Mouse (Mus musculus) MEL (cell line): ENCODE results near the gene Ahcyl2. TPM values are rescaled to one million over a fixed set of nuclear protein-coding genes. Genes with fewer than 3 reads are reported as not detected.

ENCODE experiments used
- DNase-seq: peaks from one replicate; pipeline ENCODE4 v3.0.0; 2011; ENCODE audit warnings: low read depth, low spot score
- H3K27ac ChIP-seq: 2 replicates; pipeline ENCODE4 v1.5.1; 2012; ENCODE audit warnings: low read depth, mild to moderate bottlenecking, control low read depth, low read length, moderate library complexity; ENCODE audit not compliant: control insufficient read depth
- H3K27me3 ChIP-seq, 2 experiments: fragments of 150-350 bp in 1 of 2; sonication (generic) in 1 of 2; 2 replicates each; pipeline ENCODE4 v1.6.1; 2012; ENCODE audit warnings: low read length in 2 of 2, mild to moderate bottlenecking in 2 of 2, improper control_type of control experiment in 1 of 2, moderate library complexity in 1 of 2; ENCODE audit not compliant: insufficient read depth in 2 of 2, control insufficient read depth in 1 of 2
- H3K36me3 ChIP-seq, 2 experiments: 2 replicates each; pipeline ENCODE4 v1.6.1; 2012 to 2014; ENCODE audit warnings: low read length in 2 of 2, improper control_type of control experiment in 1 of 2, inconsistent platforms in 1 of 2, mild to moderate bottlenecking in 1 of 2; ENCODE audit not compliant: insufficient read depth in 2 of 2, control insufficient read depth in 1 of 2
- H3K4me1 ChIP-seq, 2 experiments: fragments of 150-350 bp in 1 of 2; sonication (generic) in 1 of 2; 2 replicates each; pipeline ENCODE4 v1.6.1; 2012; ENCODE audit warnings: low read length in 2 of 2, improper control_type of control experiment in 1 of 2, mild to moderate bottlenecking in 1 of 2; ENCODE audit not compliant: insufficient read depth in 2 of 2, control insufficient read depth in 1 of 2
- H3K4me3 ChIP-seq, 2 experiments: fragments of 150-350 bp in 1 of 2; sonication (generic) in 1 of 2; 2 replicates each; pipeline ENCODE4 v1.5.1; 2012; ENCODE audit warnings: low read depth in 2 of 2, low read length in 2 of 2, mild to moderate bottlenecking in 2 of 2, moderate library complexity in 2 of 2, control low read depth in 1 of 2, improper control_type of control experiment in 1 of 2; ENCODE audit not compliant: control insufficient read depth in 1 of 2, insufficient read depth in 1 of 2
- H3K79me2 ChIP-seq: 2 replicates; pipeline ENCODE4 v1.6.1; 2012; ENCODE audit warnings: mild to moderate bottlenecking, low read length, moderate library complexity; ENCODE audit not compliant: control insufficient read depth, poor library complexity, insufficient read depth
- H3K9ac ChIP-seq: 2 replicates; pipeline ENCODE4 v1.6.1; 2012; ENCODE audit warnings: low read depth, mild to moderate bottlenecking, control low read depth, low read length, moderate library complexity; ENCODE audit not compliant: control insufficient read depth, poor library complexity, severe bottlenecking
- H3K9me3 ChIP-seq: fragments of 150-350 bp; sonication (generic); replicated peaks from 2 replicates; pipeline ENCODE4 v1.6.1; 2012; ENCODE audit warnings: mild to moderate bottlenecking, low read length, improper control_type of control experiment, moderate library complexity; ENCODE audit not compliant: insufficient read depth
- CHD1 ChIP-seq: IDR thresholded peaks from 2 replicates; pipeline ENCODE4 v1.6.1; 2012; ENCODE audit warnings: low read depth, mild to moderate bottlenecking, inconsistent platforms, low read length, improper control_type of control experiment
- CHD2 ChIP-seq: IDR thresholded peaks from 2 replicates; pipeline ENCODE4 v1.6.1; 2011; ENCODE audit warnings: low read length, improper control_type of control experiment
- E2F4 ChIP-seq: IDR thresholded peaks from 2 replicates; pipeline ENCODE4 v1.6.1; 2011; ENCODE audit warnings: low read depth, low read length, improper control_type of control experiment, borderline replicate concordance
- ELF1 ChIP-seq: IDR thresholded peaks from 2 replicates; pipeline ENCODE4 v1.6.1; 2014; ENCODE audit warnings: low read depth, mild to moderate bottlenecking, inconsistent platforms, low read length, improper control_type of control experiment, moderate library complexity
- EP300 ChIP-seq, 2 experiments: IDR thresholded peaks; 2 replicates each; pipeline ENCODE4 v1.6.1; 2011; ENCODE audit warnings: improper control_type of control experiment in 2 of 2, low read length in 2 of 2, low read depth in 1 of 2, mild to moderate bottlenecking in 1 of 2
- GATA1 ChIP-seq: IDR thresholded peaks from 2 replicates; pipeline ENCODE4 v1.6.1; 2011; ENCODE audit warnings: low read depth, low read length, improper control_type of control experiment
- HCFC1 ChIP-seq: IDR thresholded peaks from 2 replicates; pipeline ENCODE4 v1.6.1; 2012; ENCODE audit warnings: low read depth, mild to moderate bottlenecking, inconsistent platforms, low read length, improper control_type of control experiment, moderate library complexity
- MAFK ChIP-seq: IDR thresholded peaks from 2 replicates; pipeline ENCODE4 v1.6.1; 2011; ENCODE audit warnings: low read depth, mild to moderate bottlenecking, low read length, improper control_type of control experiment, borderline replicate concordance
- MAZ ChIP-seq: IDR thresholded peaks from 2 replicates; pipeline ENCODE4 v1.6.1; 2012; ENCODE audit warnings: low read depth, mild to moderate bottlenecking, inconsistent platforms, low read length, improper control_type of control experiment
- MEF2A ChIP-seq: IDR thresholded peaks from 2 replicates; pipeline ENCODE4 v1.6.1; 2014; ENCODE audit warnings: low read depth, mild to moderate bottlenecking, inconsistent platforms, low read length, improper control_type of control experiment; ENCODE audit not compliant: poor library complexity, insufficient replicate concordance, severe bottlenecking; ENCODE audit errors: extremely low read depth
- MXI1 ChIP-seq: IDR thresholded peaks from 2 replicates; pipeline ENCODE4 v1.6.1; 2011; ENCODE audit warnings: mild to moderate bottlenecking, low read depth, low read length, improper control_type of control experiment
- NELFE ChIP-seq: IDR thresholded peaks from 2 replicates; pipeline ENCODE4 v1.6.1; 2011; ENCODE audit warnings: low read depth, low read length, improper control_type of control experiment
- NRF1 ChIP-seq: IDR thresholded peaks from 2 replicates; pipeline ENCODE4 v1.6.1; 2014; ENCODE audit warnings: low read depth, mild to moderate bottlenecking, inconsistent platforms, low read length, improper control_type of control experiment, moderate library complexity; ENCODE audit not compliant: poor library complexity, insufficient read depth, severe bottlenecking
- POLR2A ChIP-seq, 2 experiments: IDR thresholded peaks; 2 replicates each; pipeline ENCODE4 v1.6.1; 2011 to 2012; ENCODE audit warnings: low read length in 2 of 2, mild to moderate bottlenecking in 2 of 2, control low read depth in 1 of 2, improper control_type of control experiment in 1 of 2, low read depth in 1 of 2, moderate library complexity in 1 of 2; ENCODE audit not compliant: control insufficient read depth in 1 of 2, insufficient read depth in 1 of 2, poor library complexity in 1 of 2
- POLR2AphosphoS2 ChIP-seq: IDR thresholded peaks from 2 replicates; pipeline ENCODE4 v1.6.1; 2011; ENCODE audit warnings: low read length, improper control_type of control experiment
- POLR2AphosphoS5 ChIP-seq: IDR thresholded peaks from 2 replicates; pipeline ENCODE4 v1.6.1; 2012; ENCODE audit warnings: low read depth, borderline replicate concordance, mild to moderate bottlenecking, inconsistent platforms, low read length, moderate library complexity, mixed read lengths
- RAD21 ChIP-seq: IDR thresholded peaks from 2 replicates; pipeline ENCODE4 v1.6.1; 2011; ENCODE audit warnings: mild to moderate bottlenecking, low read depth, low read length, improper control_type of control experiment
- RCOR1 ChIP-seq: IDR thresholded peaks from 2 replicates; pipeline ENCODE4 v1.6.1; 2012; ENCODE audit warnings: low read depth, mild to moderate bottlenecking, inconsistent platforms, low read length, improper control_type of control experiment
- SIN3A ChIP-seq: IDR thresholded peaks from 2 replicates; pipeline ENCODE4 v1.6.1; 2012; ENCODE audit warnings: low read length, improper control_type of control experiment, inconsistent platforms
- TAL1 ChIP-seq: IDR thresholded peaks from 2 replicates; pipeline ENCODE4 v1.6.1; 2012; ENCODE audit warnings: mild to moderate bottlenecking, inconsistent platforms, low read length, moderate library complexity, mixed read lengths
- TBP ChIP-seq: IDR thresholded peaks from 2 replicates; pipeline ENCODE4 v1.8.0; 2011; ENCODE audit warnings: low read depth, low read length, improper control_type of control experiment
- TCF12 ChIP-seq: IDR thresholded peaks from 2 replicates; pipeline ENCODE4 v1.6.1; 2014; ENCODE audit warnings: low read depth, mild to moderate bottlenecking, inconsistent platforms, low read length, improper control_type of control experiment, moderate library complexity
- USF1 ChIP-seq: IDR thresholded peaks from 2 replicates; pipeline ENCODE4 v1.6.1; 2014; ENCODE audit warnings: low read depth, mild to moderate bottlenecking, inconsistent platforms, low read length, improper control_type of control experiment, moderate library complexity
- ZC3H11A ChIP-seq: IDR thresholded peaks from 2 replicates; pipeline ENCODE4 v1.6.1; 2012; ENCODE audit warnings: low read depth, mild to moderate bottlenecking, inconsistent platforms, low read length, improper control_type of control experiment
- ZKSCAN1 ChIP-seq: IDR thresholded peaks from 2 replicates; pipeline ENCODE4 v1.6.1; 2012; ENCODE audit warnings: low read depth, mild to moderate bottlenecking, inconsistent platforms, low read length, improper control_type of control experiment, moderate library complexity
- ZMIZ1 ChIP-seq: IDR thresholded peaks from 2 replicates; pipeline ENCODE4 v1.6.1; 2012; ENCODE audit warnings: low read depth, mild to moderate bottlenecking, inconsistent platforms, low read length, improper control_type of control experiment, moderate library complexity
- polyA plus RNA-seq, 2 experiments: library from polyadenylated mRNA; stranded (reverse) in 1 of 2; unstranded in 1 of 2; fragments of >175 nt in 1 of 2; fragments of >200 nt in 1 of 2; gene quantifications; 2 replicates each; pipeline versions ENCODE4 v1.2.1 to v1.2.4; 2012; ENCODE audit warnings: low replicate concordance in 2 of 2, low read depth in 1 of 2; ENCODE audit not compliant: insufficient read length in 2 of 2, insufficient read depth in 1 of 2, missing spikeins in 1 of 2
- total RNA-seq: library from RNA; depleted of rRNA; stranded (reverse); fragments of 300-350 nt; gene quantifications from 2 replicates; pipeline ENCODE4 v1.2.3, GENCODE M21; 2012

The Ahcyl2 gene
- total and polyA plus RNA-seq, 3 experiments: 16.9 to 17.0 TPM; not detected in 1

DNA sequence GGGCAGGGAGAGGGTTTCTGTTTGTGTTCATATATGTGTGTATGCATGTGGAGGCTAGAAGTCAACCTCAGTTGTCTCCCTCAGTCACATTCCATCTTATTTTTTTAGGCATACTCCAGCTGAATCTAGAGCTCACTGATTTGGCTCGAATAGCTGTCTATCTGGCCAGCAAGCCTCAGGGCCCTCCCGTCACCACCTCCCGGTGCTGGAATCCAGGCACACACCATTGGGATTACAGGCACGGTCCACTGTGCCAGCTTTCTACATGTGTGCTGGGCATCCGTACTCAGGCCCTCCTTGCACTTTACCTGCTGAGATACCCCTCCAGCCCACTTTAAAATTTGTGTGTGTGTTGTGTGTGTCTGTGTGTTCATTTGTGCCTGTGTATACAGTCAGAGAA is 107.8 kb downstream of the Ahcyl2 start:
- Histone ChIP-seq H3K9me3 (no peaks in the 10 kb centered on the region), H3K4me3 (no peak overlapping the region), H3K9ac (no peak overlapping the region), H3K27ac (no peak overlapping the region), H3K79me2 (no peaks in the 10 kb centered on the region), H3K36me3 (no peaks in the 10 kb centered on the region; a peak in 1 of 4 replicates), H3K27me3 (no peaks in the 10 kb centered on the region), H3K4me1 (no peaks in the 10 kb centered on the region)
- TF ChIP-seq HCFC1 (no peak), CHD1 (no peak), POLR2AphosphoS5 (no peak), E2F4 (no peak), MXI1 (no peak), POLR2A (IDR thresholded peaks at IDR 0.05; ENCODE audit: control insufficient read depth in 1 of 2, insufficient read depth in 1 of 2, low read depth in 1 of 2, low read length in 2 of 2, poor library complexity in 1 of 2) (no peak), TBP (no peak)
- DNase-seq: no peak

- Histone ChIP-seq H3K4me3 (no peak overlapping the region), H3K27me3 (no peaks in the 10 kb centered on the region), H3K27ac (no peak overlapping the region), H3K36me3 (no peaks in the 10 kb centered on the region; a peak in 1 of 4 replicates), H3K4me1 (no peaks in the 10 kb centered on the region), H3K9ac (no peak overlapping the region), H3K9me3 (no peaks in the 10 kb centered on the region), H3K79me2 (no peaks in the 10 kb centered on the region)
- no peak for DNase-seq
- TF ChIP-seq ELF1 (no peak), MAFK (no peak), SIN3A (no peak), RAD21 (no peak), MAZ (no peak), GATA1 (no peak), RCOR1 (no peak)
Measured at GRCm38 (mm10) chr6:29876782-29877181, 109.0 kb downstream of the Ahcyl2 start.

GRCm38 (mm10) chr6:29879579-29879978 is 111.8 kb downstream of the Ahcyl2 start:
- TF ChIP-seq EP300 (IDR thresholded peaks at IDR 0.05; ENCODE audit: low read depth in 1 of 2, low read length in 2 of 2): no peak
- no peak for TF ChIP-seq TBP
- TF ChIP-seq USF1: no peak
- TF ChIP-seq TCF12: no peak
- no peak for TF ChIP-seq ZC3H11A
- no peak for TF ChIP-seq MEF2A
- no peak for TF ChIP-seq ZKSCAN1
- TF ChIP-seq SIN3A: no peak
- no peak for TF ChIP-seq POLR2AphosphoS2
- TF ChIP-seq ZMIZ1: no peak
- no peak for TF ChIP-seq POLR2A (IDR thresholded peaks at IDR 0.05; ENCODE audit: control insufficient read depth in 1 of 2, insufficient read depth in 1 of 2, low read depth in 1 of 2, low read length in 2 of 2, poor library complexity in 1 of 2)
- TF ChIP-seq RCOR1: no peak
- TF ChIP-seq CHD2: no peak
- TF ChIP-seq NELFE: no peak
- TF ChIP-seq TAL1: no peak
- TF ChIP-seq NRF1: no peak
- no peak for TF ChIP-seq MAZ
- Histone ChIP-seq H3K27ac (no peak overlapping the region), H3K4me3 (no peak overlapping the region), H3K9me3 (no peaks in the 10 kb centered on the region), H3K36me3 (no peaks in the 10 kb centered on the region), H3K27me3 (no peaks in the 10 kb centered on the region), H3K4me1 (no peaks in the 10 kb centered on the region), H3K79me2 (no peaks in the 10 kb centered on the region), H3K9ac (no peak overlapping the region)
- DNase-seq: no peak
